Mouse (Mus musculus) hematopoietic stem cell, adult 5-6 weeks (primary cell): ENCODE measurements around the gene Fahd2a. TPM values are rescaled to one million over a fixed set of nuclear protein-coding genes. Genes with fewer than 3 reads are reported as not detected.

Experiments
- total RNA-seq: library from RNA; stranded (forward); fragments of 172-1452, 232-1000 nt; gene quantifications from 2 replicates; pipeline ENCODE4 v1.2.3, GENCODE M21; 2017

Fahd2a gene
- total RNA-seq, 1 experiment from 2014 or later: 16.2 TPM

Other genes starting within 250 kb of the Fahd2a start
- 3.8 and 7.1 TPM in 2 replicates for gene 1810024B03Rik, start 236.3 kb downstream of the Fahd2a start, total RNA-seq
- 175 and 188 TPM in 2 replicates for gene Snrnp200, start 236.2 kb downstream of the Fahd2a start, total RNA-seq
- 34.3 and 35.6 TPM in 2 replicates for gene Ciao1, start 196.7 kb downstream of the Fahd2a start, total RNA-seq
- gene Tmem127, start 196.7 kb downstream of the Fahd2a start, total RNA-seq: 34.3 and 34.8 TPM in 2 replicates
- 135 and 142 TPM in 2 replicates for gene Stard7, start 174.3 kb downstream of the Fahd2a start, total RNA-seq
- gene Dusp2, start 108.4 kb downstream of the Fahd2a start, total RNA-seq: 246 and 271 TPM in 2 replicates
- 0.05 and 0.25 TPM in 2 replicates for gene Astl, start 105.9 kb downstream of the Fahd2a start, total RNA-seq
- gene Adra2b, start 81.4 kb downstream of the Fahd2a start, total RNA-seq: 0.45 TPM in 1 of 2 replicates, not detected in the other
- not detected in 2 replicates for gene Gpat2, start 19.4 kb downstream of the Fahd2a start, total RNA-seq
- gene Kcnip3, start 77.5 kb upstream of the Fahd2a start, total RNA-seq: 4.0 and 4.5 TPM in 2 replicates
- gene Prom2, start 96.9 kb upstream of the Fahd2a start, total RNA-seq: 0.31 and 1.1 TPM in 2 replicates
- 3.6 and 3.9 TPM in 2 replicates for gene Zfp661, start 142.5 kb upstream of the Fahd2a start, total RNA-seq
- gene Mrps5, start 142.7 kb upstream of the Fahd2a start, total RNA-seq: 103 and 107 TPM in 2 replicates
- gene Mal, start 212.1 kb upstream of the Fahd2a start, total RNA-seq: not detected in 2 replicates